Comparison of ENCODE assay signal across 24 mouse cellular contexts in the genomic region with DNA sequence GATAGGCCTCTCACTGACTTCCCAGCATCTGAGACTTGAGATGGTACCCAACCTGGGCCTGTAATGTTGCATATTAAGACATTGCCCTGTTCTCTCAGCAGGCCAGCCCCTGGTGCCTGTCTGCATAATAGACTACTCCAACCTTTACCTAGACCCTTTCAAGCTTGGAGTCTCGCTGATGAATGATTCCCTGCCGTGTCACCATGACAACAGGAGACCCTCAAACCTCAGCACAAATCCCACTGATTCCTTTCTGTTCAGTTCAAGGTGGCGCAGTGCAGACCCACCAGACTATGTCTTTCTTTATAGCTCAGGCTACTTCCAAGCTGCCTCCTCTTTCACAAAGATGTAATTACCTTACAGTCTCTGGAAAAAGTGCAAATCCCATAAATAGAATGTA.
DNase-seq lines count a peak whose midpoint lies in the region; ATAC-seq and TF ChIP-seq lines count a peak whose summit lies in the region.
"Had no signal": no experiment of that assay in that cellular context is flagged by ENCODE, and none has a peak within 500 bp of the region (broad histone marks: within the 10 kb centered on the region; RNA-seq: fewer than 3 reads in every experiment).

No protein-coding gene starts in this region.

- 27% methylated on average over 3 of the region's 3 CpGs for WGBS in forebrain, embryonic 14.5 days
- 41% methylated on average over 3 of the region's 3 CpGs for WGBS in forebrain, embryonic 11.5 days
- 54% methylated on average over 3 of the region's 3 CpGs for WGBS in midbrain, embryonic 10.5 days
- WGBS in midbrain, embryonic 14.5 days, result 19% methylated on average over 3 of the region's 3 CpGs
- WGBS in midbrain, postnatal 0 days, result 27% methylated on average over 3 of the region's 3 CpGs

- no peak for TF ChIP-seq CTCF in brain, embryonic 14.5 days (IDR thresholded peaks at IDR 0.05; ENCODE audit: borderline replicate concordance, extremely low read depth, insufficient read depth, insufficient read length)
- no peak for TF ChIP-seq CTCF in midbrain, postnatal 0 days (IDR thresholded peaks at IDR 0.05)

- no peaks in the 10 kb centered on the region for H3K9me3 ChIP-seq in forebrain, embryonic 14.5 days (replicated peaks; ENCODE audit: control insufficient read depth, low read length)
- H3K9me3 ChIP-seq in forebrain, embryonic 11.5 days (ENCODE audit: control insufficient read depth, low read length), result no peaks in the 10 kb centered on the region
- no peaks in the 10 kb centered on the region for H3K9me3 ChIP-seq in midbrain, embryonic 10.5 days (replicated peaks)
- no peaks in the 10 kb centered on the region for H3K9me3 ChIP-seq in midbrain, embryonic 14.5 days (ENCODE audit: control insufficient read depth, low read length)
- no peaks in the 10 kb centered on the region for H3K9me3 ChIP-seq in midbrain, postnatal 0 days (ENCODE audit: low read length)
- H3K9me3 ChIP-seq: forebrain, embryonic 12.5 days; heart, embryonic 10.5 days; heart, embryonic 13.5 days; hindbrain, embryonic 12.5 days had no signal

- peak; percentile 34 for DNase-seq in forebrain, embryonic 14.5 days (ENCODE audit: low spot score)
- no peak for DNase-seq in forebrain, embryonic 11.5 days (ENCODE audit: low spot score)
- peak; percentile 26 for DNase-seq in midbrain, embryonic 10.5 days (ENCODE audit: low spot score)
- DNase-seq in midbrain, embryonic 14.5 days, result no peak
- peak; percentile 76 for DNase-seq in brain, embryonic 14.5 days (ENCODE audit: low read depth)
- DNase-seq in midbrain, postnatal 0 days (ENCODE audit: low spot score), result no peak
- DNase-seq in natural killer cell, adult 2 months (ENCODE audit: low spot score in 2 of 2), result no peak
- DNase-seq: adrenal gland, adult 8-10 months; adrenal gland, postnatal 25 days; B cell, adult 2 months; cerebellum, adult 18-20 months; cerebellum, adult 9-10 months; cerebellum, postnatal 14 days; gastrocnemius, postnatal 10 days; gastrocnemius, postnatal 36 days; heart, adult 2 months had no signal

- no peak for TF ChIP-seq POLR2A in brain, embryonic 14.5 days (IDR thresholded peaks at IDR 0.05; ENCODE audit: borderline replicate concordance, extremely low read depth, insufficient read depth, insufficient read length, poor library complexity, severe bottlenecking)

- no peaks in the 10 kb centered on the region for H3K36me3 ChIP-seq in forebrain, embryonic 14.5 days (ENCODE audit: control insufficient read depth, insufficient read depth, low read length)
- H3K36me3 ChIP-seq in forebrain, embryonic 11.5 days (ENCODE audit: control insufficient read depth, insufficient read depth, low read length), result no peaks in the 10 kb centered on the region
- H3K36me3 ChIP-seq in midbrain, embryonic 10.5 days, result no peaks in the 10 kb centered on the region
- no peaks in the 10 kb centered on the region for H3K36me3 ChIP-seq in midbrain, embryonic 14.5 days (ENCODE audit: control insufficient read depth, insufficient read depth, low read length)
- H3K36me3 ChIP-seq in midbrain, postnatal 0 days (ENCODE audit: insufficient read depth, low read length), result no peaks in the 10 kb centered on the region
- H3K36me3 ChIP-seq: forebrain, embryonic 12.5 days; heart, embryonic 10.5 days; heart, embryonic 13.5 days; hindbrain, embryonic 12.5 days had no signal

- no peak for ATAC-seq in forebrain, embryonic 14.5 days
- no peak for ATAC-seq in forebrain, embryonic 11.5 days (replicated peaks; ENCODE audit: low FRiP score)
- ATAC-seq in midbrain, embryonic 14.5 days (ENCODE audit: low FRiP score, low TSS enrichment), result no peak
- peak; percentile 23; the same call in 1 of the 2 replicates for ATAC-seq in midbrain, postnatal 0 days (ENCODE audit: low FRiP score)
- ATAC-seq: CD4-positive, CD25-positive, alpha-beta regulatory T cell, adult 4 months; hindbrain, embryonic 16.5 days; inflammation-experienced regulatory T-cells, adult 6 months; intestine, embryonic 16.5 days had no signal

- H3K27me3 ChIP-seq in forebrain, embryonic 14.5 days (replicated peaks; ENCODE audit: control insufficient read depth, insufficient read depth, low read length), result no peaks in the 10 kb centered on the region
- no peaks in the 10 kb centered on the region for H3K27me3 ChIP-seq in forebrain, embryonic 11.5 days (ENCODE audit: control insufficient read depth, insufficient read depth, low read length)
- peaks cover 12% of the 10 kb centered on the region; the same call in 1 of the 2 replicates for H3K27me3 ChIP-seq in midbrain, embryonic 10.5 days (ENCODE audit: low read depth, poor library complexity, severe bottlenecking)
- H3K27me3 ChIP-seq in midbrain, embryonic 14.5 days (ENCODE audit: control insufficient read depth, insufficient read depth, low read length), result peaks cover 17% of the 10 kb centered on the region
- H3K27me3 ChIP-seq in midbrain, postnatal 0 days (ENCODE audit: insufficient read depth, low read length), result no peaks in the 10 kb centered on the region; the same call in 1 of the 2 replicates
- H3K27me3 ChIP-seq: heart, embryonic 13.5 days; hindbrain, embryonic 12.5 days had no signal

- H3K4me3 ChIP-seq in forebrain, embryonic 14.5 days (ENCODE audit: low read depth, low read length), result no peak overlapping the region
- H3K4me3 ChIP-seq in forebrain, embryonic 11.5 days (ENCODE audit: low read depth, low read length), result no peak overlapping the region
- H3K4me3 ChIP-seq in midbrain, embryonic 10.5 days, result no peak overlapping the region
- no peak overlapping the region for H3K4me3 ChIP-seq in midbrain, embryonic 14.5 days (replicated peaks; ENCODE audit: low read depth, low read length)
- H3K4me3 ChIP-seq in midbrain, postnatal 0 days (ENCODE audit: low read depth, low read length), result no peak overlapping the region
- H3K4me3 ChIP-seq: forebrain, embryonic 12.5 days; heart, adult 2 months; heart, embryonic 10.5 days; heart, embryonic 13.5 days; hindbrain, embryonic 12.5 days had no signal

- H3K4me1 ChIP-seq in forebrain, embryonic 14.5 days (ENCODE audit: control insufficient read depth, insufficient read depth, low read length), result peaks cover 24% of the 10 kb centered on the region
- H3K4me1 ChIP-seq in forebrain, embryonic 11.5 days (replicated peaks; ENCODE audit: control insufficient read depth, insufficient read depth, low read length), result peaks cover 4% of the 10 kb centered on the region; the same call in 1 of the 2 replicates
- peaks cover 27% of the 10 kb centered on the region for H3K4me1 ChIP-seq in midbrain, embryonic 10.5 days
- H3K4me1 ChIP-seq in midbrain, embryonic 14.5 days (ENCODE audit: control insufficient read depth, insufficient read depth, low read length), result peaks cover 18% of the 10 kb centered on the region
- no peaks in the 10 kb centered on the region; the same call in 1 of the 2 replicates for H3K4me1 ChIP-seq in midbrain, postnatal 0 days (ENCODE audit: insufficient read depth, low read length)

- H3K27ac ChIP-seq in forebrain, embryonic 14.5 days (ENCODE audit: low read depth, low read length), result no peak overlapping the region
- H3K27ac ChIP-seq in forebrain, embryonic 11.5 days (ENCODE audit: low read depth, low read length), result no peak overlapping the region
- 0 out of 2 replicates have a peak overlapping the region, but pooled peaks have one; percentile 13 for H3K27ac ChIP-seq in midbrain, embryonic 10.5 days (replicated peaks)
- no peak overlapping the region for H3K27ac ChIP-seq in midbrain, embryonic 14.5 days (replicated peaks; ENCODE audit: low read depth, low read length)
- no peak overlapping the region for H3K27ac ChIP-seq in midbrain, postnatal 0 days (ENCODE audit: low read depth, low read length)
- H3K27ac ChIP-seq: forebrain, embryonic 12.5 days; heart, adult 2 months; heart, embryonic 10.5 days; heart, embryonic 13.5 days; hindbrain, embryonic 12.5 days had no signal

- H3K9ac ChIP-seq in forebrain, embryonic 14.5 days (ENCODE audit: low read length), result no peak overlapping the region
- no peak overlapping the region for H3K9ac ChIP-seq in forebrain, embryonic 11.5 days (ENCODE audit: low read length)
- H3K9ac ChIP-seq in midbrain, embryonic 14.5 days (replicated peaks; ENCODE audit: low read length), result no peak overlapping the region
- no peak overlapping the region for H3K9ac ChIP-seq in midbrain, postnatal 0 days (replicated peaks; ENCODE audit: low read length, poor library complexity, severe bottlenecking)
- H3K9ac ChIP-seq: forebrain, embryonic 12.5 days; heart, embryonic 13.5 days; hindbrain, embryonic 12.5 days had no signal

- H3K4me2 ChIP-seq in forebrain, embryonic 14.5 days (ENCODE audit: low read length), result no peak overlapping the region
- no peak overlapping the region for H3K4me2 ChIP-seq in forebrain, embryonic 11.5 days (ENCODE audit: low read depth, low read length, severe bottlenecking)
- no peak overlapping the region for H3K4me2 ChIP-seq in midbrain, embryonic 14.5 days (ENCODE audit: low read length)
- no peak overlapping the region for H3K4me2 ChIP-seq in midbrain, postnatal 0 days (ENCODE audit: low read depth, low read length, poor library complexity, severe bottlenecking)
- H3K4me2 ChIP-seq: forebrain, embryonic 12.5 days; heart, embryonic 13.5 days; hindbrain, embryonic 12.5 days had no signal

Comparison
In these comparisons a context has a peak if more than half of its experiments do, and no peak if none do; other contexts are left out.
1. DNase-seq: peak in forebrain, embryonic 14.5 days (single experiment), midbrain, embryonic 10.5 days (single experiment) and brain, embryonic 14.5 days (single experiment); none in forebrain, embryonic 11.5 days (single experiment), midbrain, embryonic 14.5 days (single experiment), midbrain, postnatal 0 days (single experiment) and natural killer cell, adult 2 months (0 of 2).